Mouse (Mus musculus): ENCODE data around the gene Gm28042.

DNA sequence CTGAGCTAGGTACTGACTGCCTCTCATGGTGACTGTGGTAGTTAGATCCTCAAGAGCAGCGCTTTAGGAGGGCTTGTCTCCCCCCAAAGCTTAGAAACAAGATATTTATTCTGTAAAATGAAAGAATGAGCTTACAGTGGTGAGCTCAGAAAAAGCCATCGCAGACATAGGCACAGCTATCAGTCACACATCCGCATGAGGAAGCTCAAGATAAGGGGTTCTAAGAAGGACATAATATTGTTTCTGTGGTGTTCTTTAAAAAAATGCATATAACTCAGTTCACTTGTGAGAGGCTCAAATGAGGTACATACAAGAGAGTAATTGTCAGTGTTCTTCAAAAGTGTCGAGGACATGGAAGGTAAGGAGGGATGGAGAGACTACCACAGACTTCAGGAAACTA, 11.4 kb upstream of the Gm28042 start:
- TF ChIP-seq CTCF (IDR thresholded peaks at IDR 0.05; ENCODE audit: insufficient read depth, low read length) (no peak), POLR2A (IDR thresholded peaks at IDR 0.05; ENCODE audit: borderline replicate concordance, extremely low read depth, low read depth, low read length) (no peak)
